Mouse (Mus musculus) heart, postnatal 10 days (tissue): ENCODE results near the gene Erg. TPM values are rescaled to one million over a fixed set of nuclear protein-coding genes. Genes with fewer than 3 reads are reported as not detected.

Experiments used
- DNase-seq, 2 experiments: peaks; one replicate each; pipeline ENCODE4 v3.0.0; 2021
- intact Hi-C: fragments of 180-260 bp; cut with DNase I; formaldehyde crosslinking; loops from one replicate; pipeline ENCODE4 v1.15.1; 2025
- total RNA-seq, 2 experiments: library from RNA; stranded (reverse); gene quantifications; 2 replicates each; pipeline ENCODE4 v1.2.3; 2021

The Erg gene
- total RNA-seq, 2 experiments from 2014 or later: 49.6 to 54.5 TPM

- intact Hi-C loops: no loop called here
- DNase-seq: no peak
Measured at GRCm38 (mm10) chr16:95360940-95361489, 225.4 kb downstream of the Erg start.

- DNase-seq: no peak
- intact Hi-C loops: no loop called here
Measured at GRCm38 (mm10) chr16:95360214-95360850, 226.1 kb downstream of the Erg start.

DNA sequence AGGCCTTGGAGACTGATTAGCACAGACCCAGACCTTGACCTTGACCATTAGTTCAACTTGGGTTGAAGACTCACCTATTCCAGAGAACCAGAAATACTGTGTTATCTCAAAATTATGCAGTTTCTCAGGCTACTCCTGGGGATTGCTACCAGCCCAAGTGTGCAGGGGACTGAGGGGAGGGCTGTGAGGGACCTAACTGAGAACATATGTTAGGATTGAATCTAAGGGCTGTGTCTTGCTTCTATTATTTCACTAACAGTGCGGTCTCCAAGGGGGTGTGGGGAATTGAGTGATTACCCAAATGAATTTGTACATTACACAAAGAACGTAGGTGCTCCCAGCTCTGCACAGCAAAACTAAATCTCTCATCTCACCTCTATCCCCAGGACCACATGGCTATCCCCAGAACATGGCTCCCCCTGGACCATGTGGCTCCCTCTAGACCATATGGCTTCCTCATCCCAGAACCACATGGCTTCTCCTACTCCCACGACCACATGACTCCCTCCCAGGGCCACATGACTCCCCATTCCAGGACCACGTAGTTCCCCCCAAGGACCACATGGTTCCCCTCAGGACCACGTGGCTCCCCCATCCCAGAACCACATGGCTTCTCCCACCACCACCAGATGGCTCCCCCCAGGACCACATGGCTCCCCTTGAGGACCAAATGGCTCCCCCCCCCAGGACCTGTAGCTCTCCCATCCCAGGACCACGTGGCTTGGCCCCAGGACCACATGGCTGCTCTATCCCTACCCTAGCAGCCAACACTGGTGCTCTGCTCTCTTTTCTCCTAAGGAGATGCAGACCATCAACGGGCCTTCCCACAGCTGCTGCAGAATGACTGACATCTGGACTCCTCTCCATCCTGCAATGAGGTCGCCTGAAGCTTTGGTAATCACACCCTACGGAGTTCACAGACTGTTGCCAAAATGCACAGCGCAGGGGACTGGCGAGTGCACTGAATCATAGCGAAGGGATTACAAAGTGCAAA, 229.1 kb downstream of the Erg start:
- intact Hi-C loops: no loop called here
- DNase-seq: no peak

GRCm38 (mm10) chr16:95353838-95354237, 232.6 kb downstream of the Erg start:
- intact Hi-C loops: loop anchor here (5.0 kb wide), 1 partner anchor 103 kb away; no protein-coding TSS in a partner anchor
- no peak for DNase-seq

DNA sequence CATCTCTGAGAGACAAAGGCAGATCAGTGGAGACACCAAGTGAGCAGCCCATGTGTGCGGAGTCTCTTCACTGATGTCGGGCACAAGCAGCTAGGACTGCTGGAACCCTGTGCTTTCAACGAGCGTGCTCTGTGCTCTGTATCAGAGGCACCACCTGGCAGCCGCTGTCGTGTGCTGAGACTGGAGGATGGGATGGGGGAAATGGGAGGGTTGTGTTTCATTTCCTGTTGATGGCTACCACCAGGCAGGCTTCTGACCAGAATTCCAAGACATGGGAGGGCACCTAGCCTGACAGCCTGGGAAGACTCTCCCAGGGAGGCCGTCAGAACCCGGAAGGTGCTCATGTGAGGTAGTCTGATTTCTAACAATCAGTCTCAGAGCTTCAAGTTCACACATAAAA, 234.1 kb downstream of the Erg start:
- no peak for DNase-seq
- intact Hi-C loops: loop anchor here (5.0 kb wide), 1 partner anchor 105 kb away; no protein-coding TSS in a partner anchor

GRCm38 (mm10) chr16:95350499-95350898, 235.9 kb downstream of the Erg start:
- peak; percentile 63 to 73 for DNase-seq
- intact Hi-C loops: loop anchor here (2.0 to 5.0 kb wide), 2 partner anchors 107 to 220 kb away; no protein-coding TSS in a partner anchor

GRCm38 (mm10) chr16:95349745-95350144, 236.6 kb downstream of the Erg start:
- DNase-seq: no peak
- intact Hi-C loops: loop anchor here (2.0 to 5.0 kb wide), 3 partner anchors 108 to 613 kb away; no protein-coding TSS in a partner anchor

GRCm38 (mm10) chr16:95349344-95349743, 237.0 kb downstream of the Erg start:
- intact Hi-C loops: loop anchor here (5.0 kb wide), 1 partner anchor 613 kb away; no protein-coding TSS in a partner anchor

GRCm38 (mm10) chr16:95348555-95348954, 237.8 kb downstream of the Erg start:
- DNase-seq: no peak
- intact Hi-C loops: loop anchor here (5.0 kb wide), 1 partner anchor 614 kb away; no protein-coding TSS in a partner anchor

More at GRCm38 (mm10) chr16:95349344-95349743, 237.0 kb downstream of the Erg start:
- DNase-seq: no peak

DNA sequence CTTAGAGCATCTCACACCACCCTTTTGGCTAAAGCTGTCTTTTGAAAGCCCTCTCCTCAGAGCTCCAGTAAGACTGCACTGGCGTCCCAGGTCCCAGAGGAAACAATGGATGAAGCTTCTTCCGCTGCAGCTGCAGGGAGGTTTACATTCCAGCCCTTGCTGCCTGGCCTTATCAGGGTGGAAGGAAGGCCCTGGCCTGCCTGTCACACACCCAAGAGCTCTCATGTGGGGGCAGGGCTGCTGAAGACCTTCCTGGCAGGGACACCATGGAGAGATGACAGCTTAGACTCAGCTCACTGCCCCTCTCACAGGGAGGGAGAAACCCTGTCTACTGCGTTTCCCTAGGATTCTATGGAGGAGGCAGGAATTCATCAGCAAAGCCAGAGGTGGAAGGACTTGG, 239.2 kb downstream of the Erg start:
- intact Hi-C loops: loop anchor here (2.0 to 5.0 kb wide), 2 partner anchors 530 to 615 kb away; no protein-coding TSS in a partner anchor
- peak; percentile 78 to 80 for DNase-seq

- intact Hi-C loops: loop anchor here (1.0 to 5.0 kb wide), 3 partner anchors 529 to 616 kb away; no protein-coding TSS in a partner anchor
Measured at GRCm38 (mm10) chr16:95345882-95346281, 240.5 kb downstream of the Erg start.

DNA sequence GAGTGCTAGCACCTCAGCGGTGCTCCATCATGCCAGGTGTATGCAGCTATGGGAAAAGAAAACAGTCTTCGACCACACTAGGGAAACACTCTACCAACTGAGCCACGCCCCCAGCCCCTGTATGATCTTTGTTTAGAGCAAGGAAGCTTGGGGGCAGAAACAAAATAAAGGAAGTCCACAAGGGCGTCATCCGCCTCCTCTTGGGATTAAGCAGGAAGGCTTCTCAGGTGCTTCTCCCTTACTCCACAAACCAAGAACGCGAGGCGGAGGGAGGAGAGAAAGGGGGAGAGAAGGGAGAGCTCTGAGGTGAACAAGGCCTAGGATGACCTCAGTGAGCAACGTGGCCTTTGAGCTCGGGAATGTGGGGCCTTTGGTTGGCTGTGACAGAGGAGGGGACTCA, 241.4 kb downstream of the Erg start:
- DNase-seq: no peak
- intact Hi-C loops: loop anchor here (5.0 kb wide), 1 partner anchor 617 kb away; no protein-coding TSS in a partner anchor

More at GRCm38 (mm10) chr16:95345882-95346281, 240.5 kb downstream of the Erg start:
- peak; percentile 83 to 87 for DNase-seq

DNA sequence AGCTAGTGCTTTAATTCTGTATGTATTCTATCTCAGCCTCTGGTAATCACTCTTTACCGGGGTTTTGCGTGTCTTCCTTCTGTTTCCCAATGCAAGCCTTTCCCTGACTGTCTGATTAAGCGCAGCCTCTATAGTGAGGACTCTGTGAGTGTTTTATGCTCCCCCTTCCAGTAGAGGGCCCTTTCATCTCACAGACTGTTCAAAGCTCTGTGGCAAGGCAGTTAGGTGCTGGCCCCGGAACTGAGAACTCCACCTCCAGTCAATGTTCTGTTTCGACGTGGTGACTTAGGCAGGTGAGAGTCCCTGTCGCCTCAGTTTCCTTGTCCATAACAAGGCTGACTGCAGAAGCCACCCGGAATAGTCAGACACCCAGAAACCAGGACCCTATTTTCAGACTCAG, 244.4 kb downstream of the Erg start:
- intact Hi-C loops: no loop called here
- DNase-seq: no peak

- intact Hi-C loops: loop anchor here (1.0 kb wide), 2 partner anchors 132 to 145 kb away; no protein-coding TSS in a partner anchor
- DNase-seq: peak; percentile 90 to 92
Measured at GRCm38 (mm10) chr16:95340885-95341791, 245.3 kb downstream of the Erg start.

DNA sequence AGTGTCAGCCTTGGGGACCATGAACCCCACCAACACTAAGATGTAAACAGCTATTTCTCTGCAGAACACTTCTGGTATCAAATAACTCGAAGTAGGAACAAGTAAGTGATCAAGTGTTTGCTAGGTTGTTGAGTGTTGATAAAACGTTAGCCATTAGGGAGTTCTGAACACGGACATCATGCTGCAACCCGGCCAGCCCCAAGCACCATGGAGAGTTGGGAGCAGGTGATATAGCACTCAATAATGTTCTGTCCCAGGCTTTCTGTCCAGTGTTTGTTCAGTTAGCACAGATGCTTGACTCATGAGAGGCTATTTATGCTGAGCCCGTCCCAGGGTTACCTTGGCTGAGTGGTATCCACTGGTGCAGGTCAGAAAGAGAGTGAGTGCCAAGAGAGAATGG, 254.2 kb downstream of the Erg start:
- no peak for DNase-seq
- intact Hi-C loops: no loop called here

DNA sequence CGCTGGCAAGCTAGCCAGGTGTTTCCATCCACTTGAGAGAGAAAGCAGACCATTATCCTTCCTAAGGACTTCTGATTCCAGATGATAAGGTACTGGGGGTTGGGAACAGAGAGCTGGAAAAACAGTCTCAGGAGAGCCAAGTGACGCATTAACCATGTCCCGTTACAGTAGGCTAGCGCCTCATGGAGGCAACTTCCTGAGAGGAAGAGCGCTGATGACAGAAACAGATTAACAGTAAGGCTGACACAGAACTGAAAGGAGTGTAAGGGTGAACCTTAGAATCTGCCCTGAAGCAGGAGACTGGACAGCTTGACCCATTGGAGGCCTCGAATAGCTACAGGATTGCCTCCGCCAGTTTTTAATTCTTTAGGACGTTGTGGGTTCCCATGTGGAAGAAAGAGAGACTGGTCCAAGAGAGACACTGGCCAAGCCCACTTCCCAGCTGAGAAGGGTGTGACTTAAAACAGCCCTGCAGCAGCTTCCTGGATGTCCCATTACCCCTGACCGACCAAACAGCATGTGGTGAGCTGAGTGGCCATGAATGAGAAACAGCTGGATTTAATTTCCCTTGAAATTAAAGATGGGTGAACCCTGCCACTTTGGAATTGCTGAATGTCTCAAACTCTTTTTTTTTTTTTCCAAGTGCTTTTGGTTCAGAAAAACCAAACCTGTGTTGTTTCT, 264.3 kb downstream of the Erg start:
- DNase-seq: peak; percentile 56 to 63
- intact Hi-C loops: no loop called here
